Mouse (Mus musculus): ENCODE results near the gene Gapvd1.

DNA sequence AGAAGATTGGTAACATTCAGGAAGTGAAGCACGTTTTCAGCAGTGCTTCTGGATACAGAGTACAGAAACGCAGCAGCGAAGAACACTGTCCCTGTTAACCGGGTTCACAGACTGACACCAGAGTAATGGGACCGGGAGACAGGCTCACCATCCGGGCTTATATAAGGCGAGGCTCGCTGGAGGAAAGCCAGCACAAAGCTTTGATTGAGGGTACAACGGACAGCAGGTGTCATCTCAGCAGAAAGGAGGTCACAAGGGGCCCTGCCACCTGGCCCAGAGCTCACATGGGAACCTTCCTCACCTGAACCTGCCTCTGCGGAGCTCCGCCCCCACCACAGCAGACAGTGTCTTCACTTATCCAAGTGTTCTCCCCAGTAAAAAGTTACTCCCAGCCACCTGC, 81.2 kb downstream of the Gapvd1 start:
- TF ChIP-seq HCFC1 (IDR thresholded peaks at IDR 0.05; ENCODE audit: borderline replicate concordance, insufficient read depth, low read length) (no peak), MAFK (IDR thresholded peaks at IDR 0.05; ENCODE audit: insufficient read depth, low read depth, low read length) (no peak), ZC3H11A (IDR thresholded peaks at IDR 0.05; ENCODE audit: borderline replicate concordance, low read depth, low read length) (no peak)

Measured in ES-E14 (cell line).